ENCODE assay signal across 28 mouse cellular contexts in genomic region chr11:95255747-95256146, GRCm38 (mm10). TPM values are rescaled to one million over a fixed set of nuclear protein-coding genes. Genes with fewer than 3 reads are reported as not detected.
DNase-seq lines count a peak whose midpoint lies in the region; ATAC-seq and TF ChIP-seq lines count a peak whose summit lies in the region.
"Had no signal": no experiment of that assay in that cellular context is flagged by ENCODE, and none has a peak within 500 bp of the region (broad histone marks: within the 10 kb centered on the region; RNA-seq: fewer than 3 reads in every experiment).

No protein-coding gene starts in this region.

- H3K9ac ChIP-seq in lung, postnatal 0 days (replicated peaks; ENCODE audit: low read depth): no peak overlapping the region
- H3K9ac ChIP-seq: embryonic facial prominence, embryonic 12.5 days; embryonic facial prominence, embryonic 15.5 days; forebrain, postnatal 0 days; heart, embryonic 13.5 days; hindbrain, embryonic 12.5 days; hindbrain, embryonic 15.5 days had no signal

- no peak overlapping the region for H3K27ac ChIP-seq in lung, postnatal 0 days (ENCODE audit: low read length)
- H3K27ac ChIP-seq: embryonic facial prominence, embryonic 12.5 days; embryonic facial prominence, embryonic 15.5 days; heart, adult 2 months; heart, embryonic 10.5 days; heart, embryonic 13.5 days; hindbrain, embryonic 12.5 days; hindbrain, embryonic 15.5 days had no signal

- H3K4me3 ChIP-seq in lung, postnatal 0 days (ENCODE audit: low read depth, low read length): no peak overlapping the region
- H3K4me3 ChIP-seq: embryonic facial prominence, embryonic 12.5 days; embryonic facial prominence, embryonic 15.5 days; heart, adult 2 months; heart, embryonic 10.5 days; heart, embryonic 13.5 days; hindbrain, embryonic 12.5 days; hindbrain, embryonic 15.5 days had no signal

- peak; percentile 17; the same call in 1 of the 2 replicates for TF ChIP-seq CTCF in lung, postnatal 0 days (IDR thresholded peaks at IDR 0.05)

- WGBS in lung, postnatal 0 days: 69% methylated on average over 6 of the region's 6 CpGs

- peaks cover 3% of the 10 kb centered on the region; the same call in 1 of the 2 replicates for H3K4me1 ChIP-seq in lung, postnatal 0 days (ENCODE audit: insufficient read depth, low read depth, low read length)

- intact Hi-C loops in gastrocnemius, postnatal 14 days (cut with DNase I; ENCODE audit: low total_unique reads): loop anchor here (10.0 kb wide), 1 partner anchor 201 kb away; no protein-coding TSS in a partner anchor

- no peaks in the 10 kb centered on the region for H3K27me3 ChIP-seq in lung, postnatal 0 days (replicated peaks; ENCODE audit: insufficient read depth, low read length)
- H3K27me3 ChIP-seq: embryonic facial prominence, embryonic 15.5 days had no signal

- DNase-seq in gastrocnemius, postnatal 14 days: peak; percentile 34
- no peak for DNase-seq in gastrocnemius, postnatal 4 days (ENCODE audit: low spot score in 2 of 2)
- no peak for DNase-seq in lung, postnatal 0 days (ENCODE audit: low spot score)
- DNase-seq in lung, postnatal 10 days: no peak
- peak; percentile 36 for DNase-seq in skeletal muscle tissue, adult 2 months (ENCODE audit: low read depth, low spot score)
- no peak for DNase-seq in thymus, postnatal 0 days (ENCODE audit: low spot score)
- DNase-seq: adrenal gland, adult 8-10 months; adrenal gland, postnatal 25 days; cerebellum, adult 11-12 months; cerebellum, adult 9-10 months; cerebellum, postnatal 14 days; forebrain, postnatal 0 days; heart, adult 2 months had no signal

- no peak overlapping the region for H3K4me2 ChIP-seq in lung, postnatal 0 days (replicated peaks; ENCODE audit: low read depth, low read length)
- H3K4me2 ChIP-seq: embryonic facial prominence, embryonic 12.5 days; embryonic facial prominence, embryonic 15.5 days; heart, embryonic 13.5 days; hindbrain, embryonic 12.5 days; hindbrain, embryonic 15.5 days had no signal

- H3K9me3 ChIP-seq in lung, postnatal 0 days (ENCODE audit: low read length): no peaks in the 10 kb centered on the region
- H3K9me3 ChIP-seq: embryonic facial prominence, embryonic 12.5 days; embryonic facial prominence, embryonic 15.5 days; heart, embryonic 10.5 days; heart, embryonic 13.5 days; hindbrain, embryonic 12.5 days; hindbrain, embryonic 15.5 days had no signal

- TF ChIP-seq EP300 in lung, postnatal 0 days (IDR thresholded peaks at IDR 0.05): no peak

- no peak for ATAC-seq in lung, postnatal 0 days
- ATAC-seq: activated CD4-positive, CD25-positive, alpha-beta regulatory T cell, adult 4 months; CD4-positive, CD25-positive, alpha-beta regulatory T cell, adult 4 months; forebrain, embryonic 14.5 days; forebrain, postnatal 0 days; intestine, postnatal 0 days had no signal

- no peaks in the 10 kb centered on the region for H3K36me3 ChIP-seq in lung, postnatal 0 days (ENCODE audit: insufficient read depth, low read length)
- H3K36me3 ChIP-seq: embryonic facial prominence, embryonic 12.5 days; embryonic facial prominence, embryonic 15.5 days; heart, embryonic 10.5 days; heart, embryonic 13.5 days; hindbrain, embryonic 12.5 days; hindbrain, embryonic 15.5 days had no signal

RNA-seq across cellular contexts. Expression of gene Tac4, which starts 5.6 kb away (rescaled TPM):
- total RNA-seq in gastrocnemius, postnatal 14 days (2021): not detected
- not detected for total RNA-seq in gastrocnemius, postnatal 4 days (2021)
- polyA plus RNA-seq in lung, postnatal 0 days (2015; fragmentation: Nextera tagmentation; extraction: Ambion mirVana): 0.18 and 0.25 TPM in 2 replicates
- 0.21 and 0.27 TPM in 2 replicates for polyA plus RNA-seq in thymus, postnatal 0 days (2015; fragmentation: Nextera tagmentation; extraction: Ambion mirVana)
- total RNA-seq: adrenal gland, adult 8-10 months; adrenal gland, postnatal 25 days; forebrain, postnatal 0 days; heart, adult 2 months; heart, postnatal 25 days; hematopoietic stem cell, adult 5-6 weeks had no signal
- polyA plus RNA-seq: activated CD4-positive, CD25-positive, alpha-beta regulatory T cell, adult 4 months; brain, embryonic 14.5 days; CD4-positive, CD25-positive, alpha-beta regulatory T cell, adult 4 months; forebrain, embryonic 14.5 days; forebrain, postnatal 0 days; gonadal fat pad, adult 2 months; heart, embryonic 10.5 days; heart, embryonic 13.5 days; heart, embryonic 16.5 days; hindbrain, embryonic 15.5 days; intestine, postnatal 0 days had no signal

RNA-seq across cellular contexts. Expression of gene Kat7, which starts 54.3 kb away (rescaled TPM):
- 10 to 100 TPM; 21.7 to 24.4 TPM for total RNA-seq in gastrocnemius, postnatal 14 days (2021)
- total RNA-seq in gastrocnemius, postnatal 4 days (2021): 10 to 100 TPM; 44.2 to 44.4 TPM
- polyA plus RNA-seq in lung, postnatal 0 days (2015; fragmentation: Nextera tagmentation; extraction: Ambion mirVana): 30.7 and 33.5 TPM in 2 replicates
- polyA plus RNA-seq in thymus, postnatal 0 days (2015; fragmentation: Nextera tagmentation; extraction: Ambion mirVana): 56.8 and 57.9 TPM in 2 replicates

Comparison
In these comparisons a context has a peak if more than half of its experiments do, and no peak if none do; other contexts are left out.
1. DNase-seq: peak in gastrocnemius, postnatal 14 days (single experiment) and skeletal muscle tissue, adult 2 months (single experiment); none in gastrocnemius, postnatal 4 days (0 of 2), lung, postnatal 0 days (single experiment), lung, postnatal 10 days (single experiment) and thymus, postnatal 0 days (single experiment).